Mouse (Mus musculus) G1E (cell line): ENCODE measurements around the gene Aoc2. TPM values are rescaled to one million over a fixed set of nuclear protein-coding genes. Genes with fewer than 3 reads are reported as not detected.

ENCODE experiments used
- ATAC-seq: 2 replicates; pipeline ENCODE4 v1.8.0; 2016; ENCODE audit warnings: mild to moderate bottlenecking; ENCODE audit not compliant: insufficient number of reproducible peaks, poor library complexity, low FRiP score, severe bottlenecking; ENCODE audit errors: extremely low read depth
- DNase-seq: peaks from one replicate; pipeline ENCODE4 v3.0.0; 2012; ENCODE audit warnings: low spot score
- H3K27me3 ChIP-seq: 2 replicates; pipeline ENCODE4 v1.6.1; 2012; ENCODE audit warnings: mild to moderate bottlenecking, low read length, inconsistent platforms; ENCODE audit not compliant: insufficient read depth
- H3K36me3 ChIP-seq: replicated peaks from 2 replicates; pipeline ENCODE3; 2012; ENCODE audit warnings: mild to moderate bottlenecking, inconsistent platforms
- H3K4me1 ChIP-seq: 2 replicates; pipeline ENCODE4 v1.6.1; 2012; ENCODE audit warnings: low read depth, low read length, inconsistent platforms, mixed read lengths; ENCODE audit not compliant: insufficient read depth
- H3K4me3 ChIP-seq: 2 replicates; pipeline ENCODE4 v1.5.1; 2012; ENCODE audit warnings: low read depth, mild to moderate bottlenecking, inconsistent platforms, low read length, moderate library complexity, mixed read lengths
- H3K9me3 ChIP-seq: replicated peaks from 2 replicates; pipeline ENCODE4 v1.6.1; 2012; ENCODE audit warnings: inconsistent platforms
- CTCF ChIP-seq: IDR thresholded peaks from 2 replicates; pipeline ENCODE4 v1.5.1; 2012; ENCODE audit warnings: low read depth, low read length, inconsistent platforms, mixed read lengths
- GATA1 ChIP-seq: IDR thresholded peaks from 2 replicates; pipeline ENCODE4 v1.6.1; 2012; ENCODE audit warnings: borderline replicate concordance, low read length, inconsistent platforms, mixed read lengths
- GATA2 ChIP-seq: IDR thresholded peaks from 2 replicates; pipeline ENCODE4 v1.6.1; 2012; ENCODE audit warnings: low read depth, low read length, inconsistent platforms, borderline replicate concordance
- POLR2AphosphoS5 ChIP-seq: IDR thresholded peaks from 2 replicates; pipeline ENCODE4 v1.6.1; 2012; ENCODE audit warnings: low read depth, low read length, inconsistent platforms; ENCODE audit not compliant: insufficient replicate concordance
- TAL1 ChIP-seq: conservative IDR thresholded peaks from 2 replicates; pipeline ENCODE4 v1.6.1; 2012; ENCODE audit warnings: low read depth, low read length, inconsistent platforms, mixed read lengths
- polyA plus RNA-seq: library from polyadenylated mRNA; stranded (reverse); fragments of >175 nt; gene quantifications from 2 replicates; pipeline ENCODE4 v1.2.3, GENCODE M21; 2012
- total RNA-seq, 2 experiments: library from RNA; stranded (forward) in 1 of 2; stranded (reverse) in 1 of 2; fragments of 200-1000 nt in 1 of 2; fragments of >200 nt in 1 of 2; fragmentation: Nextera tagmentation in 1 of 2; gene quantifications; 2 replicates each; pipeline ENCODE4 v1.2.3; 2014 to 2017

The Aoc2 gene
- total and polyA plus RNA-seq, 3 experiments, result 4.5 to 18.1 (median 10.0) TPM

DNA sequence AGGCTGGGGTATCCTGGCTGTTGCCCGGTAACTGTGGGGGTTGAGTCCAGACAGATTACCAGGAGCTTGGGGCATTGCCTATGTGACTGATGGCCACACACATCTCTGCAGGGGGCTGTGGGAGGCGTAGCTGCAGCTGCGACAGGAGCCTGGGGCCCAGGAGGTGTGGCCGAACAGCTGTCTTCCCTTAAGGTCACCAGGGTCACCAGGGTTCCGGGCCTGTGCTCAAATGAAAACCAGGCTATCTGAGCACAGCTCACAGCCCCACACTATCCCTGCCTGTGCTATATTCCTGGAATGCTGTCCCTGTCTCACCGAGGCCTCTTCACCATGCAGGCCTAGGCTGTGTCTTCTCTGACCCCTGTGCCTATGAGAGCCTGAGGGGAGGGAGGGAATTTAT lies 9.7 kb downstream of the Aoc2 start:
- Histone ChIP-seq H3K9me3 (no peaks in the 10 kb centered on the region), H3K4me3 (no peak overlapping the region), H3K4me1 (peaks cover 26% of the 10 kb centered on the region), H3K27me3 (peaks cover 13% of the 10 kb centered on the region), H3K36me3 (peaks cover 13% of the 10 kb centered on the region)
- ATAC-seq (no peak), DNase-seq (no peak)
- TF ChIP-seq GATA1, result no peak
- TF ChIP-seq POLR2AphosphoS5, result no peak
- no peak for TF ChIP-seq GATA2
- TF ChIP-seq CTCF, result no peak
- TF ChIP-seq TAL1, result no peak

DNA sequence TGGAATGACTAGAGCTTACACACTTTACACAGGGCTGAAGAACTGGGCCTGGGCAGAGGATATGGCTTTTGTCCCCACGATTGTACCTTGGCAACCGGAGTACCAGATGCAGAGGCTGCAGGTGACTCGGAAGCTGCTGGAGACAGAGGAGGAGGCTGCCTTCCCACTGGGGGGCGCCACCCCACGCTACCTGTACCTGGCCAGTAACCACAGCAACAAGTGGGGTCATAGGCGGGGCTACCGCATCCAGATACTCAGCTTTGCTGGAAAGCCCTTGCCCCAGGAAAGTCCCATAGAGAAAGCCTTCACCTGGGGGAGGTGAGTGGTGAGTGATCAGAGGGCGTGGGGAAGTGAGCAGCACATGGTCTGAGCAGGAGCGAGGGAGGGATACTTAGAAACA lies 10.8 kb downstream of the Aoc2 start:
- Histone ChIP-seq H3K4me3 (no peak overlapping the region), H3K9me3 (no peaks in the 10 kb centered on the region), H3K36me3 (peaks cover 12% of the 10 kb centered on the region), H3K27me3 (peaks cover 20% of the 10 kb centered on the region), H3K4me1 (peaks cover 26% of the 10 kb centered on the region)
- DNase-seq (no peak), ATAC-seq (no peak)
- no peak for TF ChIP-seq POLR2AphosphoS5
- TF ChIP-seq GATA2, result no peak
- no peak for TF ChIP-seq GATA1
- TF ChIP-seq TAL1, result no peak
- TF ChIP-seq CTCF, result no peak

- peak; percentile 85 for DNase-seq
- Histone ChIP-seq H3K27me3 (peaks cover 24% of the 10 kb centered on the region), H3K4me3 (no peak overlapping the region; the same call in 1 of the 2 replicates), H3K4me1 (peaks cover 26% of the 10 kb centered on the region), H3K36me3 (no peaks in the 10 kb centered on the region), H3K9me3 (no peaks in the 10 kb centered on the region)
- TF ChIP-seq POLR2AphosphoS5 (no peak), CTCF (no peak), GATA1 (no peak), TAL1 (no peak), GATA2 (no peak)
- ATAC-seq, result peak; percentile 60; the same call in 1 of the 2 replicates
These were observed 13.4 kb downstream of the Aoc2 start for GRCm38 (mm10) chr11:101338123-101338760.

GRCm38 (mm10) chr11:101347083-101347775 lies 22.4 kb downstream of the Aoc2 start:
- TF ChIP-seq GATA1 (no peak), POLR2AphosphoS5 (no peak), CTCF (no peak), GATA2 (no peak), TAL1 (no peak)
- no peaks in the 10 kb centered on the region for H3K9me3 ChIP-seq
- no peaks in the 10 kb centered on the region for H3K36me3 ChIP-seq
- peaks cover 27% of the 10 kb centered on the region for H3K27me3 ChIP-seq
- H3K4me1 ChIP-seq, result no peaks in the 10 kb centered on the region
- H3K4me3 ChIP-seq, result no peak overlapping the region
- DNase-seq (no peak), ATAC-seq (no peak)

GRCm38 (mm10) chr11:101348774-101349173 lies 23.9 kb downstream of the Aoc2 start:
- Histone ChIP-seq H3K9me3 (no peaks in the 10 kb centered on the region), H3K27me3 (peaks cover 27% of the 10 kb centered on the region), H3K4me1 (no peaks in the 10 kb centered on the region), H3K36me3 (no peaks in the 10 kb centered on the region), H3K4me3 (no peak overlapping the region)
- ATAC-seq (no peak), DNase-seq (no peak)
- TF ChIP-seq CTCF, result no peak
- TF ChIP-seq TAL1, result no peak
- no peak for TF ChIP-seq GATA1

GRCm38 (mm10) chr11:101349216-101349615 lies 24.4 kb downstream of the Aoc2 start:
- DNase-seq, result no peak
- H3K27me3 ChIP-seq, result peaks cover 31% of the 10 kb centered on the region
- H3K4me1 ChIP-seq, result no peaks in the 10 kb centered on the region
- no peak overlapping the region for H3K4me3 ChIP-seq
- no peak for ATAC-seq
- H3K9me3 ChIP-seq, result no peaks in the 10 kb centered on the region
- no peak for TF ChIP-seq GATA2
- TF ChIP-seq GATA1, result no peak
- TF ChIP-seq CTCF, result no peak
- TF ChIP-seq POLR2AphosphoS5, result no peak
- TF ChIP-seq TAL1, result no peak
- no peaks in the 10 kb centered on the region for H3K36me3 ChIP-seq
